Mouse (Mus musculus): Measurements from ENCODE around the gene Lzts3.

DNA sequence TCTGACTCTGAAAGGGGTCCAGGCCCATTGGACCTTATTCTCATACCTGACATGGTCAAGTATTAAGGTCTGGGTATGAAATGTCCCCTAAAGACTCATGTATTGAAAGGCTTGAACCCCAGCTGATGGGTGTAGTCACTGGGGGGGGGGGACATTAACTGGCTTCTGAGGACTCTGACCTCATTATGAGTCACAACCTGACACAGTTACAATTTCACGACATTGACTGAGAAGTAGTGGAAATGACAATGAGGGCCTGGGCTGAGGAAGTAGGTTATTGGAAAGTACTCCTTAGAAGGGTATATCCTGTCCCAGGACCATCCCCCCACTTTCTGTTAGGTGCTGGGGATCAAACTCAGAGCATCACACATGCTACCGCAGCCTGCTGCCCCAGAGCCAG, 46.4 kb upstream of the Lzts3 start:
- TF ChIP-seq CTCF (IDR thresholded peaks at IDR 0.05; ENCODE audit: borderline replicate concordance, extremely low read depth, insufficient read depth, insufficient read length): no peak
- TF ChIP-seq POLR2A (IDR thresholded peaks at IDR 0.05; ENCODE audit: borderline replicate concordance, extremely low read depth, insufficient read depth, insufficient read length, poor library complexity, severe bottlenecking): no peak

Measured in brain, embryonic 14.5 days (tissue).